Mouse (Mus musculus) gastrocnemius, postnatal 14 days (tissue): ENCODE data around the gene Tmem150c. TPM values are rescaled to one million over a fixed set of nuclear protein-coding genes. Genes with fewer than 3 reads are reported as not detected.
A peak's percentile ranks its signal among the peaks of the same experiment; 100 is the strongest.

Experiments
- DNase-seq: peaks from one replicate; pipeline ENCODE4 v3.0.0; 2021; ENCODE audit warnings: mixed read lengths
- intact Hi-C: fragments of 180-260 bp; cut with DNase I; formaldehyde crosslinking; loops from one replicate; pipeline ENCODE4 v1.15.1; 2025; ENCODE audit warnings: low total_unique reads
- total RNA-seq, 2 experiments: library from RNA; stranded (reverse); gene quantifications; 2 replicates each; pipeline ENCODE4 v1.2.3; 2021

The Tmem150c gene
- total RNA-seq, 2 experiments from 2014 or later = 3.6 to 4.1 TPM

- DNase-seq = no peak
- intact Hi-C loops = no loop called here
These were observed 49.0 kb downstream of the Tmem150c start for GRCm38 (mm10) chr5:100110581-100110980.

- no peak for DNase-seq
- intact Hi-C loops = no loop called here
These were observed 49.9 kb downstream of the Tmem150c start for GRCm38 (mm10) chr5:100109543-100110282.

GRCm38 (mm10) chr5:100108866-100109265 is 50.7 kb downstream of the Tmem150c start:
- peak; percentile 25 for DNase-seq
- intact Hi-C loops = no loop called here

GRCm38 (mm10) chr5:100102395-100102794 is 57.2 kb downstream of the Tmem150c start:
- intact Hi-C loops = no loop called here

GRCm38 (mm10) chr5:100097967-100098366 is 61.6 kb downstream of the Tmem150c start:
- intact Hi-C loops = no loop called here
- DNase-seq = no peak

More at GRCm38 (mm10) chr5:100102395-100102794, 57.2 kb downstream of the Tmem150c start:
- DNase-seq = no peak

GRCm38 (mm10) chr5:100096955-100097354 is 62.7 kb downstream of the Tmem150c start:
- DNase-seq = no peak
- intact Hi-C loops = no loop called here

GRCm38 (mm10) chr5:100091602-100092001 is 68.0 kb downstream of the Tmem150c start:
- intact Hi-C loops = no loop called here
- no peak for DNase-seq

- no peak for DNase-seq
- intact Hi-C loops = no loop called here
These were observed 68.4 kb downstream of the Tmem150c start for GRCm38 (mm10) chr5:100091263-100091594.

GRCm38 (mm10) chr5:100090515-100091262 is 68.9 kb downstream of the Tmem150c start:
- intact Hi-C loops = no loop called here

GRCm38 (mm10) chr5:100085097-100085496 is 74.5 kb downstream of the Tmem150c start:
- intact Hi-C loops = no loop called here
- DNase-seq = no peak

More at GRCm38 (mm10) chr5:100090515-100091262, 68.9 kb downstream of the Tmem150c start:
- no peak for DNase-seq

GRCm38 (mm10) chr5:100083953-100084562 is 75.5 kb downstream of the Tmem150c start:
- DNase-seq = no peak
- intact Hi-C loops = no loop called here

GRCm38 (mm10) chr5:100082006-100082405 is 77.6 kb downstream of the Tmem150c start:
- DNase-seq = no peak
- intact Hi-C loops = no loop called here

GRCm38 (mm10) chr5:100079931-100080275 is 79.7 kb downstream of the Tmem150c start:
- DNase-seq = no peak
- intact Hi-C loops = loop anchor here (10.0 kb wide), 1 partner anchor 75 kb away; the partner anchor contains the start of gene Tmem150c

- no peak for DNase-seq
- intact Hi-C loops = loop anchor here (10.0 kb wide), 1 partner anchor 76 kb away; the partner anchor contains the start of gene Tmem150c
These were observed 80.3 kb downstream of the Tmem150c start for GRCm38 (mm10) chr5:100079040-100079930.

- intact Hi-C loops = loop anchor here (5.0 to 10.0 kb wide), 3 partner anchors 80 to 248 kb away; partner anchors contain the start of gene Tmem150c
- DNase-seq = no peak
These were observed 85.0 kb downstream of the Tmem150c start for GRCm38 (mm10) chr5:100074571-100074970.

GRCm38 (mm10) chr5:100072557-100072956 is 87.1 kb downstream of the Tmem150c start:
- no peak for DNase-seq
- intact Hi-C loops = loop anchor here (5.0 to 10.0 kb wide), 3 partner anchors 82 to 250 kb away; partner anchors contain the start of gene Tmem150c

- no peak for DNase-seq
- intact Hi-C loops = loop anchor here (5.0 to 10.0 kb wide), 3 partner anchors 83 to 251 kb away; partner anchors contain the start of gene Tmem150c
These were observed 88.1 kb downstream of the Tmem150c start for GRCm38 (mm10) chr5:100071541-100071940.

GRCm38 (mm10) chr5:100070255-100070654 is 89.4 kb downstream of the Tmem150c start:
- intact Hi-C loops = loop anchor here (5.0 to 10.0 kb wide), 3 partner anchors 85 to 252 kb away; partner anchors contain the start of gene Tmem150c
- peak; percentile 73 for DNase-seq

- DNase-seq = no peak
- intact Hi-C loops = no loop called here
These were observed 90.1 kb downstream of the Tmem150c start for GRCm38 (mm10) chr5:100069526-100069925.
